Mouse (Mus musculus): Measurements from ENCODE around the gene Lrig1. TPM values are rescaled to one million over a fixed set of nuclear protein-coding genes. Genes with fewer than 3 reads are reported as not detected.

The Lrig1 gene
- polyA plus RNA-seq, 1 experiment from 2014 or later, result 18.0 TPM

GRCm38 (mm10) chr6:94695121-94695930 lies 4.6 kb downstream of the Lrig1 start:
- Histone ChIP-seq H3K9me3 (ENCODE audit: control insufficient read depth, low read length) (no peaks in the 10 kb centered on the region), H3K4me3 (ENCODE audit: low read depth, low read length) (no peak overlapping the region), H3K9ac (ENCODE audit: low read depth, low read length) (no peak overlapping the region), H3K36me3 (ENCODE audit: control insufficient read depth, insufficient read depth, low read length) (no peaks in the 10 kb centered on the region), H3K4me1 (replicated peaks; ENCODE audit: control insufficient read depth, insufficient read depth, low read length) (peaks cover 11% of the 10 kb centered on the region), H3K4me2 (replicated peaks; ENCODE audit: low read depth, low read length) (0 out of 2 replicates have a peak overlapping the region, but pooled peaks have one; percentile 9), H3K27me3 (ENCODE audit: control insufficient read depth, insufficient read depth, low read length) (no peaks in the 10 kb centered on the region), H3K27ac (ENCODE audit: low read depth, low read length) (no peak overlapping the region)
- 44% methylated on average over 9 of the region's 9 CpGs for WGBS
- DNase-seq (ENCODE audit: low spot score) (no peak), ATAC-seq (ENCODE audit: low FRiP score) (no peak)

- Histone ChIP-seq H3K4me1 (replicated peaks; ENCODE audit: control insufficient read depth, insufficient read depth, low read length) (peaks cover 11% of the 10 kb centered on the region), H3K9ac (ENCODE audit: low read depth, low read length) (no peak overlapping the region), H3K27me3 (ENCODE audit: control insufficient read depth, insufficient read depth, low read length) (no peaks in the 10 kb centered on the region), H3K27ac (ENCODE audit: low read depth, low read length) (no peak overlapping the region), H3K4me3 (ENCODE audit: low read depth, low read length) (no peak overlapping the region), H3K36me3 (ENCODE audit: control insufficient read depth, insufficient read depth, low read length) (no peaks in the 10 kb centered on the region), H3K9me3 (ENCODE audit: control insufficient read depth, low read length) (no peaks in the 10 kb centered on the region), H3K4me2 (replicated peaks; ENCODE audit: low read depth, low read length) (no peak overlapping the region)
- 5% methylated on average over 1 of the region's 1 CpGs for WGBS
- DNase-seq (ENCODE audit: low spot score), result no peak
- no peak for ATAC-seq (ENCODE audit: low FRiP score)
These were observed 5.5 kb downstream of the Lrig1 start for GRCm38 (mm10) chr6:94694481-94694880.

- H3K4me1 ChIP-seq (replicated peaks; ENCODE audit: control insufficient read depth, insufficient read depth, low read length), result peaks cover 8% of the 10 kb centered on the region
- ATAC-seq (ENCODE audit: low FRiP score), result no peak
- DNase-seq (ENCODE audit: low spot score), result no peak
- no peaks in the 10 kb centered on the region for H3K27me3 ChIP-seq (ENCODE audit: control insufficient read depth, insufficient read depth, low read length)
- H3K27ac ChIP-seq (ENCODE audit: low read depth, low read length), result no peak overlapping the region
- no peak overlapping the region for H3K4me3 ChIP-seq (ENCODE audit: low read depth, low read length)
- no peaks in the 10 kb centered on the region for H3K36me3 ChIP-seq (ENCODE audit: control insufficient read depth, insufficient read depth, low read length)
- WGBS, result 67% methylated on average over 9 of the region's 9 CpGs
- H3K9ac ChIP-seq (ENCODE audit: low read depth, low read length), result no peak overlapping the region
- no peaks in the 10 kb centered on the region for H3K9me3 ChIP-seq (ENCODE audit: control insufficient read depth, low read length)
- no peak overlapping the region for H3K4me2 ChIP-seq (replicated peaks; ENCODE audit: low read depth, low read length)
These were observed 6.9 kb downstream of the Lrig1 start for GRCm38 (mm10) chr6:94693091-94693490.

- Histone ChIP-seq H3K4me2 (replicated peaks; ENCODE audit: low read depth, low read length) (no peak overlapping the region), H3K9me3 (ENCODE audit: control insufficient read depth, low read length) (no peaks in the 10 kb centered on the region), H3K27ac (ENCODE audit: low read depth, low read length) (no peak overlapping the region), H3K27me3 (ENCODE audit: control insufficient read depth, insufficient read depth, low read length) (no peaks in the 10 kb centered on the region), H3K4me1 (replicated peaks; ENCODE audit: control insufficient read depth, insufficient read depth, low read length) (peaks cover 8% of the 10 kb centered on the region), H3K4me3 (ENCODE audit: low read depth, low read length) (no peak overlapping the region), H3K36me3 (ENCODE audit: control insufficient read depth, insufficient read depth, low read length) (no peaks in the 10 kb centered on the region), H3K9ac (ENCODE audit: low read depth, low read length) (no peak overlapping the region)
- ATAC-seq (ENCODE audit: low FRiP score), result no peak
- DNase-seq (ENCODE audit: low spot score), result no peak
- 30% methylated on average over 2 of the region's 2 CpGs for WGBS
These were observed 8.0 kb downstream of the Lrig1 start for GRCm38 (mm10) chr6:94692003-94692402.

GRCm38 (mm10) chr6:94690247-94690646 lies 9.7 kb downstream of the Lrig1 start:
- no peak for ATAC-seq (ENCODE audit: low FRiP score)
- WGBS, result 66% methylated on average over 7 of the region's 7 CpGs
- Histone ChIP-seq H3K9ac (ENCODE audit: low read depth, low read length) (no peak overlapping the region), H3K27me3 (ENCODE audit: control insufficient read depth, insufficient read depth, low read length) (no peaks in the 10 kb centered on the region), H3K27ac (ENCODE audit: low read depth, low read length) (no peak overlapping the region), H3K4me1 (replicated peaks; ENCODE audit: control insufficient read depth, insufficient read depth, low read length) (peaks cover 8% of the 10 kb centered on the region), H3K4me3 (ENCODE audit: low read depth, low read length) (no peak overlapping the region), H3K36me3 (ENCODE audit: control insufficient read depth, insufficient read depth, low read length) (no peaks in the 10 kb centered on the region), H3K9me3 (ENCODE audit: control insufficient read depth, low read length) (no peaks in the 10 kb centered on the region), H3K4me2 (replicated peaks; ENCODE audit: low read depth, low read length) (no peak overlapping the region)
- DNase-seq (ENCODE audit: low spot score), result no peak

GRCm38 (mm10) chr6:94688722-94689121 lies 11.2 kb downstream of the Lrig1 start:
- Histone ChIP-seq H3K9ac (ENCODE audit: low read depth, low read length) (no peak overlapping the region), H3K36me3 (ENCODE audit: control insufficient read depth, insufficient read depth, low read length) (no peaks in the 10 kb centered on the region), H3K27ac (ENCODE audit: low read depth, low read length) (no peak overlapping the region), H3K4me3 (ENCODE audit: low read depth, low read length) (no peak overlapping the region), H3K9me3 (ENCODE audit: control insufficient read depth, low read length) (no peaks in the 10 kb centered on the region), H3K27me3 (ENCODE audit: control insufficient read depth, insufficient read depth, low read length) (no peaks in the 10 kb centered on the region), H3K4me1 (replicated peaks; ENCODE audit: control insufficient read depth, insufficient read depth, low read length) (peaks cover 7% of the 10 kb centered on the region), H3K4me2 (replicated peaks; ENCODE audit: low read depth, low read length) (no peak overlapping the region)
- DNase-seq (ENCODE audit: low spot score), result no peak
- ATAC-seq (ENCODE audit: low FRiP score), result no peak
- WGBS, result 64% methylated on average over 4 of the region's 4 CpGs

- Histone ChIP-seq H3K36me3 (ENCODE audit: control insufficient read depth, insufficient read depth, low read length) (no peaks in the 10 kb centered on the region), H3K27me3 (ENCODE audit: control insufficient read depth, insufficient read depth, low read length) (no peaks in the 10 kb centered on the region), H3K9me3 (ENCODE audit: control insufficient read depth, low read length) (no peaks in the 10 kb centered on the region), H3K4me3 (ENCODE audit: low read depth, low read length) (no peak overlapping the region), H3K27ac (ENCODE audit: low read depth, low read length) (no peak overlapping the region), H3K9ac (ENCODE audit: low read depth, low read length) (no peak overlapping the region), H3K4me1 (replicated peaks; ENCODE audit: control insufficient read depth, insufficient read depth, low read length) (peaks cover 2% of the 10 kb centered on the region; the same call in 1 of the 2 replicates), H3K4me2 (replicated peaks; ENCODE audit: low read depth, low read length) (no peak overlapping the region)
- ATAC-seq (ENCODE audit: low FRiP score) (no peak), DNase-seq (ENCODE audit: low spot score) (no peak)
- WGBS, result 71% methylated on average over 6 of the region's 6 CpGs
These were observed 13.9 kb downstream of the Lrig1 start for GRCm38 (mm10) chr6:94686048-94686447.

- 69% methylated on average over 6 of the region's 6 CpGs for WGBS
These were observed 14.3 kb downstream of the Lrig1 start for GRCm38 (mm10) chr6:94685611-94686010.

More at GRCm38 (mm10) chr6:94685611-94686010, 14.3 kb downstream of the Lrig1 start:
- Histone ChIP-seq H3K36me3 (ENCODE audit: control insufficient read depth, insufficient read depth, low read length) (no peaks in the 10 kb centered on the region), H3K4me3 (ENCODE audit: low read depth, low read length) (no peak overlapping the region), H3K27me3 (ENCODE audit: control insufficient read depth, insufficient read depth, low read length) (no peaks in the 10 kb centered on the region), H3K9ac (ENCODE audit: low read depth, low read length) (no peak overlapping the region), H3K4me1 (replicated peaks; ENCODE audit: control insufficient read depth, insufficient read depth, low read length) (peaks cover 2% of the 10 kb centered on the region; the same call in 1 of the 2 replicates), H3K27ac (ENCODE audit: low read depth, low read length) (no peak overlapping the region), H3K9me3 (ENCODE audit: control insufficient read depth, low read length) (no peaks in the 10 kb centered on the region), H3K4me2 (replicated peaks; ENCODE audit: low read depth, low read length) (no peak overlapping the region)
- DNase-seq (ENCODE audit: low spot score) (no peak), ATAC-seq (ENCODE audit: low FRiP score) (no peak)

All from hindbrain, embryonic 11.5 days (tissue).